In genomic region chr13:109633037-109633418, GRCm38 (mm10) we compare ENCODE assay signal across 8 mouse cellular contexts.
DNase-seq lines count a peak whose midpoint lies in the region; ATAC-seq and TF ChIP-seq lines count a peak whose summit lies in the region.

No protein-coding gene starts in this region.

- H3K9me3 ChIP-seq in heart, embryonic 11.5 days (replicated peaks; ENCODE audit: control insufficient read depth, low read length) = no peaks in the 10 kb centered on the region
- no peaks in the 10 kb centered on the region for H3K9me3 ChIP-seq in lung, postnatal 0 days (ENCODE audit: low read length)
- no peaks in the 10 kb centered on the region for H3K9me3 ChIP-seq in forebrain, embryonic 16.5 days (ENCODE audit: control insufficient read depth, low read length)
- H3K9me3 ChIP-seq in stomach, embryonic 14.5 days (ENCODE audit: control insufficient read depth, low read depth, low read length) = no peaks in the 10 kb centered on the region

- no peak for ATAC-seq in heart, embryonic 11.5 days (replicated peaks; ENCODE audit: insufficient number of reproducible peaks, low FRiP score, low TSS enrichment)
- ATAC-seq in lung, postnatal 0 days = peak; percentile 24; the same call in 1 of the 2 replicates
- ATAC-seq in forebrain, embryonic 16.5 days = peak; percentile 37; the same call in 1 of the 2 replicates
- no peak for ATAC-seq in stomach, embryonic 14.5 days (ENCODE audit: insufficient number of reproducible peaks, insufficient read depth, low FRiP score, low read depth)

- H3K9ac ChIP-seq in heart, embryonic 11.5 days (ENCODE audit: low read depth, low read length) = peak overlapping the region; percentile 24
- no peak overlapping the region for H3K9ac ChIP-seq in lung, postnatal 0 days (replicated peaks; ENCODE audit: low read depth)
- no peak overlapping the region for H3K9ac ChIP-seq in forebrain, embryonic 16.5 days (replicated peaks; ENCODE audit: low read depth, low read length)
- no peak overlapping the region for H3K9ac ChIP-seq in stomach, embryonic 14.5 days (replicated peaks; ENCODE audit: low read depth, low read length)

- H3K36me3 ChIP-seq in heart, embryonic 11.5 days (ENCODE audit: control insufficient read depth, insufficient read depth, low read length) = no peaks in the 10 kb centered on the region
- no peaks in the 10 kb centered on the region for H3K36me3 ChIP-seq in lung, postnatal 0 days (ENCODE audit: insufficient read depth, low read length)
- no peaks in the 10 kb centered on the region for H3K36me3 ChIP-seq in forebrain, embryonic 16.5 days (ENCODE audit: control insufficient read depth, insufficient read depth)
- H3K36me3 ChIP-seq in stomach, embryonic 14.5 days (ENCODE audit: control insufficient read depth, insufficient read depth, low read length) = no peaks in the 10 kb centered on the region

- WGBS in heart, embryonic 11.5 days (ENCODE audit: insufficient replicate concordance) = 12% methylated on average over 3 of the region's 3 CpGs
- WGBS in lung, postnatal 0 days = 46% methylated on average over 3 of the region's 3 CpGs
- WGBS in forebrain, embryonic 16.5 days = 3% methylated on average over 3 of the region's 3 CpGs
- WGBS in stomach, embryonic 14.5 days = 41% methylated on average over 3 of the region's 3 CpGs

- no peak for TF ChIP-seq EP300 in lung, postnatal 0 days (IDR thresholded peaks at IDR 0.05)

- H3K4me2 ChIP-seq in heart, embryonic 11.5 days = peak overlapping the region; percentile 56
- H3K4me2 ChIP-seq in lung, postnatal 0 days (replicated peaks; ENCODE audit: low read depth, low read length) = peak overlapping the region; percentile 27
- H3K4me2 ChIP-seq in forebrain, embryonic 16.5 days (ENCODE audit: low read length) = no peak overlapping the region
- no peak overlapping the region for H3K4me2 ChIP-seq in stomach, embryonic 14.5 days (replicated peaks; ENCODE audit: low read depth, low read length)

- DNase-seq in heart, adult 18-20 months = no peak
- no peak for DNase-seq in lung, postnatal 0 days (ENCODE audit: low spot score)
- no peak for DNase-seq in lung, adult 18-20 months
- DNase-seq in layer of hippocampus, adult 11-12 months (ENCODE audit: low spot score) = no peak
- no peak for DNase-seq in gastrocnemius, postnatal 14 days

- intact Hi-C loops in gastrocnemius, postnatal 14 days (cut with DNase I; ENCODE audit: low total_unique reads) = no loop called here

- H3K4me1 ChIP-seq in heart, embryonic 11.5 days (ENCODE audit: control insufficient read depth, insufficient read depth, low read length) = peaks cover 26% of the 10 kb centered on the region
- peaks cover 10% of the 10 kb centered on the region; the same call in 1 of the 2 replicates for H3K4me1 ChIP-seq in lung, postnatal 0 days (ENCODE audit: insufficient read depth, low read depth, low read length)
- H3K4me1 ChIP-seq in forebrain, embryonic 16.5 days (replicated peaks; ENCODE audit: control insufficient read depth, insufficient read depth, low read length) = peaks cover 17% of the 10 kb centered on the region
- peaks cover 16% of the 10 kb centered on the region for H3K4me1 ChIP-seq in stomach, embryonic 14.5 days (ENCODE audit: control insufficient read depth, insufficient read depth, low read length)

- TF ChIP-seq CTCF in lung, postnatal 0 days (IDR thresholded peaks at IDR 0.05) = no peak

- H3K27ac ChIP-seq in heart, embryonic 11.5 days (ENCODE audit: low read depth, low read length) = peak overlapping the region; percentile 68
- peak overlapping the region; percentile 81 for H3K27ac ChIP-seq in lung, postnatal 0 days (ENCODE audit: low read length)
- H3K27ac ChIP-seq in forebrain, embryonic 16.5 days (ENCODE audit: low read length) = no peak overlapping the region
- H3K27ac ChIP-seq in stomach, embryonic 14.5 days (ENCODE audit: low read length) = peak overlapping the region; percentile 41; the same call in 1 of the 2 replicates

- peak overlapping the region; percentile 28 for H3K4me3 ChIP-seq in heart, embryonic 11.5 days (ENCODE audit: low read depth, low read length)
- peak overlapping the region; percentile 4; the same call in 1 of the 2 replicates for H3K4me3 ChIP-seq in lung, postnatal 0 days (ENCODE audit: low read depth, low read length)
- no peak overlapping the region for H3K4me3 ChIP-seq in forebrain, embryonic 16.5 days (replicated peaks; ENCODE audit: low read length)
- H3K4me3 ChIP-seq in stomach, embryonic 14.5 days (ENCODE audit: low read depth, low read length) = no peak overlapping the region

- H3K27me3 ChIP-seq in heart, embryonic 11.5 days (ENCODE audit: control insufficient read depth, insufficient read depth, low read length) = no peaks in the 10 kb centered on the region
- no peaks in the 10 kb centered on the region for H3K27me3 ChIP-seq in lung, postnatal 0 days (replicated peaks; ENCODE audit: insufficient read depth, low read length)
- H3K27me3 ChIP-seq in forebrain, embryonic 16.5 days (replicated peaks; ENCODE audit: control insufficient read depth, insufficient read depth, low read length) = no peaks in the 10 kb centered on the region
- H3K27me3 ChIP-seq in stomach, embryonic 14.5 days (ENCODE audit: control insufficient read depth, insufficient read depth, low read length) = no peaks in the 10 kb centered on the region

Comparison
In these comparisons a context has a peak if more than half of its experiments do, and no peak if none do; other contexts are left out.
1. ATAC-seq: peak in lung, postnatal 0 days (single experiment) and forebrain, embryonic 16.5 days (single experiment); none in heart, embryonic 11.5 days (single experiment) and stomach, embryonic 14.5 days (single experiment).
2. H3K4me2 ChIP-seq: peak in heart, embryonic 11.5 days (single experiment) and lung, postnatal 0 days (single experiment); none in forebrain, embryonic 16.5 days (single experiment) and stomach, embryonic 14.5 days (single experiment).
3. H3K4me3 ChIP-seq: peak in heart, embryonic 11.5 days (single experiment) and lung, postnatal 0 days (single experiment); none in forebrain, embryonic 16.5 days (single experiment) and stomach, embryonic 14.5 days (single experiment).